Mouse (Mus musculus) ES-E14 (cell line): ENCODE measurements around the gene Tulp2. TPM values are rescaled to one million over a fixed set of nuclear protein-coding genes. Genes with fewer than 3 reads are reported as not detected.

Source experiments
- DNase-seq: peaks from one replicate; pipeline ENCODE4 v3.0.0-alpha.2; 2013; ENCODE audit warnings: low read depth, low spot score
- H3K27ac ChIP-seq: 2 replicates; pipeline ENCODE4 v1.5.1; 2012; ENCODE audit warnings: low read depth, mild to moderate bottlenecking, low read length, moderate library complexity, mixed read lengths; ENCODE audit not compliant: poor library complexity, insufficient read depth, severe bottlenecking
- H3K36me3 ChIP-seq: 2 replicates; pipeline ENCODE4 v1.6.1; 2012; ENCODE audit warnings: mild to moderate bottlenecking, low read length, moderate library complexity, mixed read lengths; ENCODE audit not compliant: control insufficient read depth, poor library complexity, insufficient read depth, severe bottlenecking
- H3K4me1 ChIP-seq, 2 experiments: fragments of 150-350 bp in 1 of 2; sonication (generic) in 1 of 2; 2 replicates each; pipeline ENCODE4 v1.6.1; 2012; ENCODE audit warnings: low read length in 2 of 2, mild to moderate bottlenecking in 1 of 2, mixed read lengths in 1 of 2; ENCODE audit not compliant: control insufficient read depth in 2 of 2, insufficient read depth in 2 of 2, poor library complexity in 1 of 2
- H3K4me3 ChIP-seq, 2 experiments: fragments of 150-350 bp in 1 of 2; sonication (generic) in 1 of 2; 2 replicates each; pipeline ENCODE4 v1.5.1; 2012; ENCODE audit warnings: low read length in 2 of 2, low read depth in 1 of 2, mild to moderate bottlenecking in 1 of 2, mixed read lengths in 1 of 2; ENCODE audit not compliant: insufficient read depth in 1 of 2, poor library complexity in 1 of 2, severe bottlenecking in 1 of 2
- H3K9ac ChIP-seq: 2 replicates; pipeline ENCODE4 v1.6.1; 2012; ENCODE audit warnings: low read depth, mild to moderate bottlenecking, low read length, mixed read lengths; ENCODE audit not compliant: poor library complexity, insufficient read depth, severe bottlenecking
- H3K9me3 ChIP-seq: fragments of 150-350 bp; sonication (generic); 2 replicates; pipeline ENCODE4 v1.6.1; 2012; ENCODE audit warnings: low read depth, mild to moderate bottlenecking, low read length; ENCODE audit not compliant: control insufficient read depth, insufficient read depth
- CHD2 ChIP-seq: IDR thresholded peaks from 2 replicates; pipeline ENCODE4 v1.6.1; 2014; ENCODE audit warnings: mild to moderate bottlenecking, low read depth, low read length, inconsistent platforms
- HCFC1 ChIP-seq: IDR thresholded peaks from 2 replicates; pipeline ENCODE4 v1.6.1; 2012; ENCODE audit warnings: low read length, inconsistent platforms, borderline replicate concordance; ENCODE audit not compliant: insufficient read depth
- MAFK ChIP-seq: IDR thresholded peaks from 2 replicates; pipeline ENCODE4 v1.6.1; 2014; ENCODE audit warnings: mild to moderate bottlenecking, low read depth, low read length, inconsistent platforms; ENCODE audit not compliant: insufficient read depth
- ZC3H11A ChIP-seq: IDR thresholded peaks from 2 replicates; pipeline ENCODE4 v1.6.1; 2012; ENCODE audit warnings: low read depth, mild to moderate bottlenecking, inconsistent platforms, low read length, borderline replicate concordance
- ZNF384 ChIP-seq: IDR thresholded peaks from 2 replicates; pipeline ENCODE4 v1.6.1; 2012; ENCODE audit warnings: low read depth, low read length, inconsistent platforms
- in situ Hi-C, 2 experiments: fragments of 600-800 bp; cut with MboI; formaldehyde crosslinking; loops; one replicate each; pipeline ENCODE4 v1.15.1; 2025; ENCODE audit warnings: low sequenced_read_pairs in 2 of 2, inconsistent platforms in 1 of 2; ENCODE audit not compliant: unreplicated experiment in 2 of 2
- total RNA-seq: library from RNA; depleted of rRNA; stranded (reverse); fragments of 300-350 nt; gene quantifications from 2 replicates; pipeline ENCODE4 v1.2.3, GENCODE M21; 2012

The Tulp2 gene
- total RNA-seq, 1 experiment, result 2.6 TPM

GRCm38 (mm10) chr7:45467090-45467670 is 14.5 kb upstream of the Tulp2 start:
- peaks cover 24% of the 10 kb centered on the region for H3K36me3 ChIP-seq
- peaks cover 0 to 3% of the 10 kb centered on the region in 2 experiments; a peak in 2 of 4 replicates for H3K4me1 ChIP-seq
- H3K27ac ChIP-seq, result no peak overlapping the region; the same call in 1 of the 2 replicates
- H3K9ac ChIP-seq, result peak overlapping the region; percentile 12; the same call in 1 of the 2 replicates
- H3K4me3 ChIP-seq, result peak overlapping the region; percentile 63 to 80
- in situ Hi-C loops, result no loop called here
- TF ChIP-seq ZC3H11A (no peak), ZNF384 (0 out of 2 replicates have a peak, but pooled peaks have one; percentile 42)
- no peaks in the 10 kb centered on the region for H3K9me3 ChIP-seq
- no peak for DNase-seq

GRCm38 (mm10) chr7:45470869-45471268 is 10.8 kb upstream of the Tulp2 start:
- Histone ChIP-seq H3K4me3 (no peak overlapping the region), H3K27ac (no peak overlapping the region), H3K9ac (no peak overlapping the region), H3K4me1 (peaks cover 0 to 7% of the 10 kb centered on the region in 2 experiments; a peak in 3 of 4 replicates), H3K9me3 (no peaks in the 10 kb centered on the region), H3K36me3 (peaks cover 4% of the 10 kb centered on the region; the same call in 1 of the 2 replicates)
- no peak for DNase-seq
- TF ChIP-seq HCFC1 (no peak), ZC3H11A (peak; percentile 19; the same call in 1 of the 2 replicates)
- in situ Hi-C loops, result loop anchor here in 1 of 2 experiments (10.0 kb wide), 1 partner anchor 124 kb away; no protein-coding TSS in a partner anchor

- H3K36me3 ChIP-seq, result peaks cover 11% of the 10 kb centered on the region; the same call in 1 of the 2 replicates
- no peaks in the 10 kb centered on the region for H3K9me3 ChIP-seq
- in situ Hi-C loops, result loop anchor here in 1 of 2 experiments (10.0 kb wide), 1 partner anchor 119 kb away; no protein-coding TSS in a partner anchor
- peak overlapping the region; percentile 67; the same call in 1 of the 2 replicates for H3K9ac ChIP-seq
- peak overlapping the region; percentile 55; the same call in 1 of the 2 replicates for H3K27ac ChIP-seq
- peaks cover 2 to 4% of the 10 kb centered on the region in 2 experiments; a peak in 2 of 4 replicates for H3K4me1 ChIP-seq
- peak overlapping the region; percentile 53 to 69 for H3K4me3 ChIP-seq
- DNase-seq, result no peak
- TF ChIP-seq MAFK (no peak), CHD2 (no peak), HCFC1 (peak; percentile 93)
Observed at GRCm38 (mm10) chr7:45475291-45475969, 6.2 kb upstream of the Tulp2 start.

- Histone ChIP-seq H3K9ac (no peak overlapping the region), H3K36me3 (peaks cover 11% of the 10 kb centered on the region; the same call in 1 of the 2 replicates), H3K9me3 (no peaks in the 10 kb centered on the region), H3K4me3 (no peak overlapping the region), H3K4me1 (peaks cover 2 to 4% of the 10 kb centered on the region in 2 experiments; a peak in 2 of 4 replicates), H3K27ac (no peak overlapping the region)
- TF ChIP-seq CHD2 (no peak), ZNF384 (no peak), HCFC1 (no peak), ZC3H11A (no peak), MAFK (no peak)
- in situ Hi-C loops, result loop anchor here in 1 of 2 experiments (10.0 kb wide), 1 partner anchor 118 kb away; no protein-coding TSS in a partner anchor
- DNase-seq, result no peak
Observed at GRCm38 (mm10) chr7:45476453-45476852, 5.2 kb upstream of the Tulp2 start.
